Mouse (Mus musculus) bone marrow, adult 2 months (tissue): ENCODE data around the gene A830031A19Rik. TPM values are rescaled to one million over a fixed set of nuclear protein-coding genes. Genes with fewer than 3 reads are reported as not detected.

Experiments used
- H3K27ac ChIP-seq: fragments of 200-500 bp; 2 replicates; pipeline ENCODE4 v1.5.1; 2012; ENCODE audit warnings: low read depth, mild to moderate bottlenecking, control low read depth, inconsistent platforms, low read length; ENCODE audit not compliant: control insufficient read depth, poor library complexity, insufficient read depth
- H3K4me1 ChIP-seq: fragments of 200-500 bp; 2 replicates; pipeline ENCODE4 v1.6.1; 2011; ENCODE audit warnings: low read length; ENCODE audit not compliant: control insufficient read depth, insufficient read depth
- H3K4me3 ChIP-seq: fragments of 200-500 bp; replicated peaks from 2 replicates; pipeline ENCODE3; 2011; ENCODE audit warnings: mild to moderate bottlenecking, low read depth, low read length, control low read depth; ENCODE audit not compliant: control insufficient read depth
- CTCF ChIP-seq: fragments of 200-500 bp; IDR thresholded peaks from 2 replicates; pipeline ENCODE4 v1.5.1; 2011; ENCODE audit warnings: low read length, control low read depth; ENCODE audit not compliant: control insufficient read depth, insufficient read depth
- POLR2A ChIP-seq: fragments of 200-500 bp; IDR thresholded peaks from 2 replicates; pipeline ENCODE4 v1.6.1; 2011; ENCODE audit warnings: low read depth, mild to moderate bottlenecking, control low read depth, low read length, borderline replicate concordance; ENCODE audit not compliant: control insufficient read depth
- WGBS: fragments of 180-500 bp; shearing (Covaris S2); methylation state at CpG from one replicate; pipeline ENCODE4 v1.1.7; 2018; 5-methylcytosine and 5-hydroxymethylcytosine counted together
- polyA plus RNA-seq: library from polyadenylated mRNA; stranded (reverse); fragments of >200 nt; gene quantifications from 2 replicates; pipeline ENCODE4 v1.2.4, GENCODE M21; 2011; ENCODE audit warnings: low replicate concordance; ENCODE audit not compliant: missing spikeins, insufficient read depth, insufficient read length

A830031A19Rik gene
- polyA plus RNA-seq, 1 experiment = not detected

- peak within 1 kb of the TSS; percentile 88 for H3K27ac ChIP-seq
- 2% methylated on average over 44 of the region's 51 CpGs for WGBS
These were observed 3.2 kb upstream of the A830031A19Rik start, which contains the start of gene Bcl11a for GRCm38 (mm10) chr11:24077795-24078705. Bcl11a (plus strand) TSS chr11:24078056.

DNA sequence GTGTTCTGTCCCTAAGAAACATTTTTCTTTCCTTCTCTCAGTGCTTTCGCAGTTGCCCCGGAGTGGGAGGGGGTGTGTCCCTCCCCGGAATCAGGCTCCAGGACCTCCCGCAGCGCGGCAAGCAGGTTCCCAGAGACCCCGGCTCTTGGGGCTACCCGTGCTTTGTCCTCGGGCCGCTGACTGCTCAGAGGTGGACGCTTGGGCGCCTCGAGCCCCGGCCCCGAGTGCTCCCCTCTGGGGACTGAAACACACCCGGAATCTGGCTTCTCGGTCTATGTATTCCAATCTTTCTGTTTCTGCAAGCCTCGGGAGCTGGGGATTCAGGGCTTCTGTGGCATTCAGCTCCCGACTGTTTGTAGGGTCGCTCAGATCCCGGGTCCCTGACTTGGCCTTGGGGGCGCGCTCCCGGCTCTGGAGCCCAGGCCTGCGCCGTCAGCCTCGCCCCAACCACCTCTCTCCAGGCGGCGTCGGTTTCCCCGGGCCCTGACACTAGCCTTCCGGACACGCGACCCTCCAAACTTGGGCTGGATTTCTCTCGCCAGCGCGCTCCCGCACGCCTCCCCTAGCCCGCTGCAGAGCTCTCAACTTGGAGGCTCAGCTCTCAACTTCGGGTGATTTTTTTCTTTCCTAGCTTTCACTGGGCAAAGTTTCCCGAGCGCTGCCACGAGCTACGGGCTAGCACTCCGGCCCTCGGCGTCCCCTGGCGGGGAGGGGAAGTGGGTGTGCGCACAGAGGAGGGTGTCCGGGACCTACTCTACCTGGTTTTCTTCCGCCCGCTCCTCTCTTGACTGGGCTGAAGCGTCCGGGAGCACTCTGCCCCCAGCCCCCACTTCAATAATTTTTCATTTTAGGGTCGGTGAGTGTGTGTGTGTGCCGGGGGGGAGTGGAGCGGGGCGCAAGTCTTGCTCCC, 2.2 kb upstream of the A830031A19Rik start:
- Histone ChIP-seq H3K4me3 (peak overlapping the region; percentile 94), H3K4me1 (no peaks in the 10 kb centered on the region; the same call in 1 of the 2 replicates), H3K27ac (peak overlapping the region; percentile 88)
- WGBS = under 1% methylated on average over 59 of the region's 59 CpGs
- TF ChIP-seq CTCF = 0 out of 2 replicates have a peak, but pooled peaks have one; percentile 30
- TF ChIP-seq POLR2A = peak; percentile 56; the same call in 1 of the 2 replicates

More at GRCm38 (mm10) chr11:24077795-24078705, 3.2 kb upstream of the A830031A19Rik start, which contains the start of gene Bcl11a:
- no peaks in the 10 kb centered on the region; the same call in 1 of the 2 replicates for H3K4me1 ChIP-seq
- peak within 1 kb of the TSS; percentile 94 for H3K4me3 ChIP-seq
- TF ChIP-seq POLR2A = no peak
- TF ChIP-seq CTCF = no peak

GRCm38 (mm10) chr11:24076127-24076650, 1.3 kb upstream of the A830031A19Rik start:
- H3K27ac ChIP-seq = peak overlapping the region; percentile 88
- no peaks in the 10 kb centered on the region; the same call in 1 of the 2 replicates for H3K4me1 ChIP-seq
- under 1% methylated on average over 32 of the region's 32 CpGs for WGBS
- no peak for TF ChIP-seq CTCF
- TF ChIP-seq POLR2A = peak; percentile 38; the same call in 1 of the 2 replicates
- peak overlapping the region; percentile 94 for H3K4me3 ChIP-seq

GRCm38 (mm10) chr11:24075486-24076126, 752 bp upstream of the A830031A19Rik start:
- under 1% methylated on average over 17 of the region's 17 CpGs for WGBS
- no peaks in the 10 kb centered on the region; the same call in 1 of the 2 replicates for H3K4me1 ChIP-seq
- H3K4me3 ChIP-seq = peak overlapping the region; percentile 94
- H3K27ac ChIP-seq = peak overlapping the region; percentile 88
- no peak for TF ChIP-seq POLR2A
- no peak for TF ChIP-seq CTCF

- TF ChIP-seq CTCF (no peak), POLR2A (no peak)
- H3K4me1 ChIP-seq = no peaks in the 10 kb centered on the region; the same call in 1 of the 2 replicates
- WGBS = 2% methylated on average over 18 of the region's 18 CpGs
- H3K27ac ChIP-seq = no peak overlapping the region
- H3K4me3 ChIP-seq = no peak overlapping the region
These were observed 748 bp downstream of the A830031A19Rik start for GRCm38 (mm10) chr11:24074021-24074591.

DNA sequence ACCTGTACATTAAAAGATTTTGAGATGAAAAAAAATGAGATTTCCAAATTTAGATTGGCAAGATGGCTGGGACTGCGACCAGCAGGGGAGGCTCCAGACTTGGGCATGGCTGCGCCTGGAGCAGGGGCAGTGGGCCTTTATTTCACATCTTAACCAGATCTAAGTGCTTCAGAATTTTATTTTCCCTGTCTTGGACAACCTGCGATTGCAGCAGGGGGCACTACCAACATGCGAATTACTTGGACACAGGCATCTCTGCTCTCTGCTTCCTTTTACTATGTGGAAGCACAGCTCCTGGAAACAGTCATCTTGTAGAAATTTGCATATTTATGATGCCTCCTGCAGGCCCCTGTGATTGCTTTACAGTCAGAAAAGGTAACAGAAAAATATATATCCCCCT, 9.5 kb downstream of the A830031A19Rik start:
- H3K4me3 ChIP-seq = no peak overlapping the region
- H3K4me1 ChIP-seq = no peaks in the 10 kb centered on the region
- TF ChIP-seq CTCF = peak; percentile 27; the same call in 1 of the 2 replicates
- no peak for TF ChIP-seq POLR2A
- no peak overlapping the region for H3K27ac ChIP-seq
- 19% methylated on average over 4 of the region's 4 CpGs for WGBS

GRCm38 (mm10) chr11:24064221-24064620, 10.6 kb downstream of the A830031A19Rik start:
- Histone ChIP-seq H3K27ac (no peak overlapping the region), H3K4me1 (no peaks in the 10 kb centered on the region), H3K4me3 (no peak overlapping the region)
- no peak for TF ChIP-seq CTCF
- TF ChIP-seq POLR2A = no peak
- 80% methylated on average over 6 of the region's 6 CpGs for WGBS
